Mouse (Mus musculus): ENCODE measurements around the gene Odf3b.

The Odf3b gene

GRCm38 (mm10) chr15:89339696-89340095 is 39.4 kb downstream of the Odf3b start:
- in situ Hi-C loops (cut with MboI; ENCODE audit: low sequenced_read_pairs): no loop called here

- in situ Hi-C loops (cut with MboI; ENCODE audit: low sequenced_read_pairs): no loop called here
Measured at GRCm38 (mm10) chr15:89336422-89336821, 42.7 kb downstream of the Odf3b start.

- in situ Hi-C loops (cut with MboI; ENCODE audit: low sequenced_read_pairs): no loop called here
Measured at GRCm38 (mm10) chr15:89334774-89335537, 44.1 kb downstream of the Odf3b start.

GRCm38 (mm10) chr15:89334271-89334670 is 44.8 kb downstream of the Odf3b start, which contains the start of gene Miox:
Miox (plus strand) TSS chr15:89334398.
- in situ Hi-C loops (cut with MboI; ENCODE audit: low sequenced_read_pairs): no loop called here

All from CH12F3 (cell line).